Mouse (Mus musculus): ENCODE measurements around the gene Acot3. TPM values are rescaled to one million over a fixed set of nuclear protein-coding genes. Genes with fewer than 3 reads are reported as not detected.
A peak's percentile ranks its signal among the peaks of the same experiment; 100 is the strongest.
"Not testable (repeated sequence)": the region's sequence is repeated elsewhere in the genome, so short reads cannot be mapped to it uniquely, and the experiment has no call there.

The Acot3 gene
- polyA plus RNA-seq, 1 experiment from 2014 or later: 0.17 TPM

DNA sequence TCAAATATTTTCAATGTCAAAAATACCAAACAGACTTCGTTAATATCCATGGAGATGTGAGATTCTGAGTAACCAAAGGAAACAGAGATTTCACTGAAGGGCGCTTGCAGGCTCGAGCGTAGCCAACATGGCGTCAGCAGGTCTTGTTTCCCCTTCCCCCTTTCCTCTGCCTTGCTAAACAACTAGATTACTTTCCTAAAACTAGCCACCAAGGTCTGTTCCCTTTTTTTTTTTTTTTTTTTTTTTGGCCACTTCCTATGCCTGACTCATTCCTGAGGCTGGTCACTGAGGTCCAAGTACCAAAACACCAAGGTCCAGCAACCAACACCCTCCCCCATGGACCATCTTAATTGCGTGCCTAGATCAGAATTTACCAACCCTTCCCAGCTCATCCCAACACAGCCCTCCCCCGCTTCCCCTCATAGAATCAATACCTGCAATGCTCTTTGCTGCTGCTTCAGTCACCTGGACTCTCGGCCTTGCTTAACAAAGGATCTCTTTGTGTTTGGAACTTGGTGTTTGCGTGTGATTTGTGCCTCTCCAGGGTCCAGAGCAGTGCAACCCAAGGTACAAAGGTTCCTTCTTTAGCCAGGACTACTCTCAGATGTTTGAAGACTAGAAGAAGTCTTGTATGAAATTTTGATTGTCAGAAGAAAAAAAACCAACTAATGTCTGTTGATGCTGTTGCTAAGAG is 28.7 kb upstream of the Acot3 start:
- WGBS: 71% methylated on average over 9 of the region's 9 CpGs
- Histone ChIP-seq H3K4me2 (replicated peaks) (no peak overlapping the region), H3K27ac (no peak overlapping the region), H3K27me3 (no peaks in the 10 kb centered on the region), H3K9ac (no peak overlapping the region), H3K9me3 (no peaks in the 10 kb centered on the region), H3K36me3 (0 out of 2 replicates have a peak, but pooled peaks cover 6% of the 10 kb centered on the region), H3K4me1 (no peaks in the 10 kb centered on the region), H3K4me3 (no peak overlapping the region)
- ATAC-seq (ENCODE audit: low FRiP score, low read depth): no peak

- no peak overlapping the region for H3K4me2 ChIP-seq (replicated peaks)
- WGBS: 81% methylated on average over 7 of the region's 7 CpGs
- no peak overlapping the region for H3K27ac ChIP-seq
- H3K4me1 ChIP-seq: no peaks in the 10 kb centered on the region
- H3K9ac ChIP-seq: no peak overlapping the region
- no peaks in the 10 kb centered on the region for H3K9me3 ChIP-seq
- no peaks in the 10 kb centered on the region for H3K36me3 ChIP-seq
- H3K4me3 ChIP-seq: no peak overlapping the region
- ATAC-seq (ENCODE audit: low FRiP score, low read depth): no peak
- H3K27me3 ChIP-seq: no peaks in the 10 kb centered on the region
These were observed 26.1 kb upstream of the Acot3 start for GRCm38 (mm10) chr12:84025888-84026287.

GRCm38 (mm10) chr12:84028328-84028727 is 23.6 kb upstream of the Acot3 start:
- 69% methylated on average over 3 of the region's 3 CpGs for WGBS
- H3K4me3 ChIP-seq; H3K4me1 ChIP-seq; H3K4me2 ChIP-seq (replicated peaks); H3K9me3 ChIP-seq; H3K36me3 ChIP-seq; H3K27me3 ChIP-seq; H3K9ac ChIP-seq; ATAC-seq (ENCODE audit: low FRiP score, low read depth); H3K27ac ChIP-seq: not testable (repeated sequence)

GRCm38 (mm10) chr12:84029043-84029442 is 22.9 kb upstream of the Acot3 start:
- not testable (repeated sequence) for H3K4me1 ChIP-seq; H3K9ac ChIP-seq; H3K36me3 ChIP-seq; H3K9me3 ChIP-seq; H3K27me3 ChIP-seq; H3K4me2 ChIP-seq (replicated peaks); H3K27ac ChIP-seq; H3K4me3 ChIP-seq; ATAC-seq (ENCODE audit: low FRiP score, low read depth)
- WGBS: 93% methylated on average over 1 of the region's 1 CpGs

DNA sequence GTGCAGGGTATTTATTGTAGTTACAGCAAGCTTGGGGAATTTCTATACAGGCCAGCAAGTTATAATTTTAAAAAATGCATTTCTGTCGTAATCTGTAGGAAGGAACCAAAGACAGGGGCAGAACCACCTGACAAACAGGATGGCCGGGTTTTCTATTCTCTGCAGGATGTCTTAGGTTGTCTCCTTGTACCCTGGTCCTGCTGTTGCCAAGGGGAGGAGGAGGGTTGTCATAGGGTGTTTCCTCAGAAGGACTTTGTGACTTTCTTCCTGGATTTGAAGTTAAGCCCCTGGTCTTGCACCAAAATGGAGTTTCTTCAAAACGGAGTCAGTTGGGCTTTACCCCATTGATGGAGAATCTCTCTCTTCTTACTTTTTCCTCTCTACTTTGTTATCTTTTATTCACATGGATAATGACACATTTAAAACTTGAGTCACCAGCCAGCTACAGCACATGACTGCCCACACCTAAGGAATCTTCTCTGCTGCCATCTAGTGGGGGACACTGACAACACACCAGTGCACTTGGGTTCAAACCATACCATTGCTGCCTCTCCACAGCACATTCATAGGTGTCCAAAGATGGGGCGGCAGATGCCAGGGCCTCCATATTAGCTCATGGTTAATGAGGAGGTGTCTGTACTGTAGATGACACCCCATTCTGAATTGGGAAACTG is 21.1 kb upstream of the Acot3 start:
- Histone ChIP-seq H3K4me3 (no peak overlapping the region), H3K9ac (no peak overlapping the region), H3K36me3 (no peaks in the 10 kb centered on the region), H3K9me3 (no peaks in the 10 kb centered on the region), H3K4me1 (no peaks in the 10 kb centered on the region), H3K27me3 (no peaks in the 10 kb centered on the region), H3K4me2 (replicated peaks) (no peak overlapping the region), H3K27ac (no peak overlapping the region)
- WGBS: 73% methylated on average over 4 of the region's 4 CpGs
- ATAC-seq (ENCODE audit: low FRiP score, low read depth): 0 out of 2 replicates have a peak, but pooled peaks have one; percentile 40

- H3K36me3 ChIP-seq: no peaks in the 10 kb centered on the region
- no peak overlapping the region for H3K4me3 ChIP-seq
- H3K4me1 ChIP-seq: no peaks in the 10 kb centered on the region
- H3K9me3 ChIP-seq: no peaks in the 10 kb centered on the region
- H3K9ac ChIP-seq: no peak overlapping the region
- ATAC-seq (ENCODE audit: low FRiP score, low read depth): no peak
- H3K4me2 ChIP-seq (replicated peaks): no peak overlapping the region
- 91% methylated on average over 4 of the region's 4 CpGs for WGBS
- 0 out of 2 replicates have a peak, but pooled peaks cover 5% of the 10 kb centered on the region for H3K27me3 ChIP-seq
- H3K27ac ChIP-seq: no peak overlapping the region
These were observed 19.1 kb upstream of the Acot3 start for GRCm38 (mm10) chr12:84032854-84033253.

DNA sequence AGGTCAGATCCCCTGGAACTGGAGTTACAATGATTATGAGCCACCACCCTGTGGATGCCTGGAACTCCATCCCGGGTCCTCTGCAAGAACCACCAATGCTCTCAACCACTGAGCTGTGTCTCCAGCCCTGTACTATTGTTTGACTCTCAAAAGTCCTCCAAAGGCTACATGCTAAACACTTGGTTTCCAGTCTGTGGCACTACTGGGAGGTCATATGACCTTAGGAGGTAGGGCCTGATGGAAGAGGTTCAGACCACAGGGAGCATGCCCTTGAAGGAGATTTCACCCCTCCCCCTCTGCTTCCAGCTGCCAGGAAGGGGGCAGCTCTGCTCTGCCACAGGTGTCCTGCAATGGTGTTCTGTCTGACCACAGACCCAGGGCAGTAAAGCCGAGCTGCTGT is 18.6 kb upstream of the Acot3 start:
- not testable (repeated sequence) for H3K9ac ChIP-seq; H3K4me3 ChIP-seq; H3K27ac ChIP-seq; H3K27me3 ChIP-seq; H3K9me3 ChIP-seq; H3K4me2 ChIP-seq (replicated peaks); H3K36me3 ChIP-seq; ATAC-seq (ENCODE audit: low FRiP score, low read depth); H3K4me1 ChIP-seq
- WGBS: 68% methylated on average over 2 of the region's 2 CpGs

- H3K9ac ChIP-seq: no peak overlapping the region
These were observed 17.8 kb upstream of the Acot3 start for GRCm38 (mm10) chr12:84034108-84034507.

GRCm38 (mm10) chr12:84038241-84038640 is 13.7 kb upstream of the Acot3 start, which contains the start of gene Acot4:
Gene Acot4, plus strand, starts transcription at chr12:84038379.
- not testable (repeated sequence) for H3K27ac ChIP-seq; H3K9me3 ChIP-seq; ATAC-seq (ENCODE audit: low FRiP score, low read depth); H3K27me3 ChIP-seq; H3K36me3 ChIP-seq; H3K4me1 ChIP-seq
- H3K4me3 ChIP-seq: peak within 1 kb of the TSS; percentile 49
- 5% methylated on average over 28 of the region's 32 CpGs for WGBS
- peak within 1 kb of the TSS; percentile 69 for H3K9ac ChIP-seq
- peak within 1 kb of the TSS; percentile 72 for H3K4me2 ChIP-seq (replicated peaks)

More at GRCm38 (mm10) chr12:84034108-84034507, 17.8 kb upstream of the Acot3 start:
- H3K4me2 ChIP-seq (replicated peaks): no peak overlapping the region
- no peak overlapping the region for H3K27ac ChIP-seq
- no peak overlapping the region for H3K4me3 ChIP-seq
- H3K4me1 ChIP-seq: no peaks in the 10 kb centered on the region
- H3K36me3 ChIP-seq: no peaks in the 10 kb centered on the region
- WGBS: 50% methylated on average over 4 of the region's 4 CpGs
- no peak for ATAC-seq (ENCODE audit: low FRiP score, low read depth)
- 0 out of 2 replicates have a peak, but pooled peaks cover 5% of the 10 kb centered on the region for H3K27me3 ChIP-seq
- H3K9me3 ChIP-seq: no peaks in the 10 kb centered on the region

- H3K4me1 ChIP-seq, H3K27ac ChIP-seq, H3K9me3 ChIP-seq, H3K36me3 ChIP-seq, H3K27me3 ChIP-seq: not testable (repeated sequence)
- 2% methylated on average over 39 of the region's 39 CpGs for WGBS
- Histone ChIP-seq H3K4me2 (replicated peaks) (peak within 1 kb of the TSS; percentile 72), H3K4me3 (peak within 1 kb of the TSS; percentile 49), H3K9ac (peak within 1 kb of the TSS; percentile 69)
- ATAC-seq (ENCODE audit: low FRiP score, low read depth): 0 out of 2 replicates have a peak, but pooled peaks have one; percentile 28
These were observed 13.2 kb upstream of the Acot3 start, which contains the start of gene Gm49366 for GRCm38 (mm10) chr12:84038691-84039111. Gene Gm49366, plus strand, starts transcription at chr12:84038935.

- ATAC-seq (ENCODE audit: low FRiP score, low read depth): no peak
- WGBS: 89% methylated on average over 5 of the region's 5 CpGs
- Histone ChIP-seq H3K27ac (no peak overlapping the region), H3K36me3 (no peaks in the 10 kb centered on the region), H3K9ac (no peak overlapping the region), H3K9me3 (peaks cover 8% of the 10 kb centered on the region; the same call in 1 of the 2 replicates), H3K27me3 (0 out of 2 replicates have a peak, but pooled peaks cover 5% of the 10 kb centered on the region), H3K4me1 (no peaks in the 10 kb centered on the region), H3K4me2 (replicated peaks) (no peak overlapping the region), H3K4me3 (no peak overlapping the region)
These were observed 9.7 kb upstream of the Acot3 start for GRCm38 (mm10) chr12:84042248-84042647.

DNA sequence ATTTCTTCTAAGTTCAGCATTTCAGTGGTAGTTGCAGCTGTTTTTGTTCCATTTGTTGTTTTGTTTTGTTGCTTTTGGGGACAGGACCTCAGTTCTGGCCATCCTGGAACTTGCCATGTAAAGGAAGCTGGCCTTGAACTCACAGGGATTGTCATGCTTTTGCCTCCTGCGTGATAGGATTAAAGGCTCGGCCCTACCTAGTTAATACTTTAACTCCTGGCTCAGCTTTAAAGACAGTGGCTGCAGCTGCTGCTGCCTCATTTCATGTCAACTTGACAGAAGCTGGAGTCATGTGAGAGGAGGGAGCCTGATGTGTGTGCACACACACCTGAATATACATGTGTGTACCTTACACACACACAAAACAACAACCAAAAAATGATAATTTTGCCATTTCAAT is 7.9 kb upstream of the Acot3 start:
- Histone ChIP-seq H3K4me1 (no peaks in the 10 kb centered on the region), H3K36me3 (no peaks in the 10 kb centered on the region), H3K9ac (no peak overlapping the region), H3K9me3 (peaks cover 20% of the 10 kb centered on the region), H3K27ac (no peak overlapping the region), H3K4me2 (replicated peaks) (no peak overlapping the region), H3K4me3 (no peak overlapping the region), H3K27me3 (no peaks in the 10 kb centered on the region)
- 76% methylated on average over 2 of the region's 2 CpGs for WGBS
- no peak for ATAC-seq (ENCODE audit: low FRiP score, low read depth)
